Mouse (Mus musculus) intestine, embryonic 14.5 days (tissue): ENCODE results near the gene Gm42674. TPM values are rescaled to one million over a fixed set of nuclear protein-coding genes. Genes with fewer than 3 reads are reported as not detected.

Source experiments
- ATAC-seq: fragments of 200-750 bp; cut with Nextera tagmentation; replicated peaks from 2 replicates; pipeline ENCODE4 v1.8.0; 2017; ENCODE audit warnings: low read depth, moderate number of reproducible peaks, moderate TSS enrichment, moderate library complexity; ENCODE audit not compliant: low FRiP score, low TSS enrichment
- DNase-seq: peaks from one replicate; pipeline ENCODE4 v3.0.0-alpha.2; 2018; ENCODE audit warnings: low spot score
- H3K27ac ChIP-seq: fragments of 300-500 bp; sonication (generic); 2 replicates; pipeline ENCODE4 v1.5.1; 2014; ENCODE audit warnings: low read depth, mild to moderate bottlenecking, control low read depth
- H3K27me3 ChIP-seq: fragments of 300-500 bp; sonication (generic); replicated peaks from 2 replicates; pipeline ENCODE4 v1.6.1; 2014; ENCODE audit warnings: low read length, control low read depth; ENCODE audit not compliant: control insufficient read depth, insufficient read depth
- H3K36me3 ChIP-seq: fragments of 300-500 bp; sonication (generic); 2 replicates; pipeline ENCODE4 v1.6.1; 2014; ENCODE audit warnings: low read length, control low read depth; ENCODE audit not compliant: control insufficient read depth, insufficient read depth
- H3K4me1 ChIP-seq: fragments of 300-500 bp; sonication (generic); replicated peaks from 2 replicates; pipeline ENCODE4 v1.6.1; 2014; ENCODE audit warnings: low read length, control low read depth, mixed read lengths; ENCODE audit not compliant: control insufficient read depth, insufficient read depth
- H3K4me2 ChIP-seq: fragments of 300-500 bp; sonication (generic); 2 replicates; pipeline ENCODE4 v1.6.1; 2014; ENCODE audit warnings: low read length
- H3K4me3 ChIP-seq: fragments of 300-500 bp; sonication (generic); 2 replicates; pipeline ENCODE4 v1.5.1; 2014; ENCODE audit warnings: low read depth, low read length, control low read depth, mixed read lengths
- H3K9ac ChIP-seq: fragments of 300-500 bp; sonication (generic); 2 replicates; pipeline ENCODE4 v1.6.1; 2014; ENCODE audit warnings: mild to moderate bottlenecking, low read length
- H3K9me3 ChIP-seq: fragments of 300-500 bp; sonication (generic); 2 replicates; pipeline ENCODE4 v1.6.1; 2016; ENCODE audit warnings: low read length, control low read depth; ENCODE audit not compliant: control insufficient read depth
- WGBS: fragments of 180-500 bp; shearing (Covaris S2); extraction: QIAGEN DNeasy Blood & Tissue Kit; methylation state at CpG from one replicate; pipeline ENCODE4 v1.1.7; 2014; 5-methylcytosine and 5-hydroxymethylcytosine counted together
- polyA plus RNA-seq: library from polyadenylated mRNA; unstranded; fragments of >200 nt; fragmentation: Nextera tagmentation; extraction: Ambion mirVana; gene quantifications from 2 replicates; pipeline ENCODE4 v1.2.1, GENCODE M21; 2014

Gm42674 gene
- polyA plus RNA-seq, 1 experiment from 2014 or later = not detected

DNA sequence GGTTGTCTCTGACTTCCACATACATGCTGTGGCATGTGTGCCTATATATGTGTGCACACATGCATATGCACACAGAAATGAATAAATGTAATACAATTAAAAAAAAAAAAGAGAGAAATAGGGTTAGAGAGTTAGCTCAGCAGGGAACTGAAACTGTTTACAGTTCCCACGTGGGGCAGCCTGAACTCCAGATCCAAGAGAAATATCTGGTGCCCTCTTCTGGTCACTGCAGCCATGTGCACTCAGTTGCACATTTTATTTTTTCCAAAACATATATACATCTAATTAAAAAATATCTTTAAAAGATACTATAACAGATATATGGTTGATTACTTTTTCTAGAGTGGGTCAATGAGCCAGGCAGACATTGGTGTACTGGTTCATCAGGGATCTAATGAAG, 15.9 kb downstream of the Gm42674 start:
- no peak overlapping the region for H3K4me3 ChIP-seq
- ATAC-seq (no peak), DNase-seq (no peak)
- H3K36me3 ChIP-seq = no peaks in the 10 kb centered on the region
- H3K4me2 ChIP-seq = no peak overlapping the region
- H3K9me3 ChIP-seq = no peaks in the 10 kb centered on the region
- H3K27me3 ChIP-seq = no peaks in the 10 kb centered on the region
- 16% methylated on average over 1 of the region's 1 CpGs for WGBS
- H3K9ac ChIP-seq = no peak overlapping the region
- H3K27ac ChIP-seq = no peak overlapping the region
- peaks cover 7% of the 10 kb centered on the region for H3K4me1 ChIP-seq

- DNase-seq (no peak), ATAC-seq (no peak)
- Histone ChIP-seq H3K9ac (no peak overlapping the region), H3K27me3 (no peaks in the 10 kb centered on the region), H3K27ac (no peak overlapping the region), H3K4me1 (peaks cover 12% of the 10 kb centered on the region), H3K9me3 (no peaks in the 10 kb centered on the region), H3K4me2 (no peak overlapping the region), H3K4me3 (no peak overlapping the region), H3K36me3 (no peaks in the 10 kb centered on the region)
- 47% methylated on average over 7 of the region's 7 CpGs for WGBS
These were observed 19.8 kb downstream of the Gm42674 start for GRCm38 (mm10) chr3:90621552-90621951.

GRCm38 (mm10) chr3:90623435-90624071, 21.8 kb downstream of the Gm42674 start:
- 14% methylated on average over 2 of the region's 2 CpGs for WGBS
- DNase-seq (peak; percentile 86), ATAC-seq (no peak)
- H3K4me1 ChIP-seq = peaks cover 12% of the 10 kb centered on the region
- no peaks in the 10 kb centered on the region for H3K27me3 ChIP-seq
- peak overlapping the region; percentile 39; the same call in 1 of the 2 replicates for H3K27ac ChIP-seq
- no peaks in the 10 kb centered on the region for H3K9me3 ChIP-seq
- no peak overlapping the region for H3K4me2 ChIP-seq
- no peak overlapping the region for H3K4me3 ChIP-seq
- no peak overlapping the region for H3K9ac ChIP-seq
- H3K36me3 ChIP-seq = no peaks in the 10 kb centered on the region

GRCm38 (mm10) chr3:90625496-90625895, 23.8 kb downstream of the Gm42674 start:
- no peak overlapping the region for H3K4me3 ChIP-seq
- no peaks in the 10 kb centered on the region for H3K9me3 ChIP-seq
- DNase-seq (no peak), ATAC-seq (no peak)
- H3K9ac ChIP-seq = no peak overlapping the region
- H3K4me2 ChIP-seq = no peak overlapping the region
- no peaks in the 10 kb centered on the region for H3K36me3 ChIP-seq
- 75% methylated on average over 5 of the region's 5 CpGs for WGBS
- H3K27ac ChIP-seq = peak overlapping the region; percentile 69; the same call in 1 of the 2 replicates
- H3K4me1 ChIP-seq = peaks cover 12% of the 10 kb centered on the region
- no peaks in the 10 kb centered on the region for H3K27me3 ChIP-seq

DNA sequence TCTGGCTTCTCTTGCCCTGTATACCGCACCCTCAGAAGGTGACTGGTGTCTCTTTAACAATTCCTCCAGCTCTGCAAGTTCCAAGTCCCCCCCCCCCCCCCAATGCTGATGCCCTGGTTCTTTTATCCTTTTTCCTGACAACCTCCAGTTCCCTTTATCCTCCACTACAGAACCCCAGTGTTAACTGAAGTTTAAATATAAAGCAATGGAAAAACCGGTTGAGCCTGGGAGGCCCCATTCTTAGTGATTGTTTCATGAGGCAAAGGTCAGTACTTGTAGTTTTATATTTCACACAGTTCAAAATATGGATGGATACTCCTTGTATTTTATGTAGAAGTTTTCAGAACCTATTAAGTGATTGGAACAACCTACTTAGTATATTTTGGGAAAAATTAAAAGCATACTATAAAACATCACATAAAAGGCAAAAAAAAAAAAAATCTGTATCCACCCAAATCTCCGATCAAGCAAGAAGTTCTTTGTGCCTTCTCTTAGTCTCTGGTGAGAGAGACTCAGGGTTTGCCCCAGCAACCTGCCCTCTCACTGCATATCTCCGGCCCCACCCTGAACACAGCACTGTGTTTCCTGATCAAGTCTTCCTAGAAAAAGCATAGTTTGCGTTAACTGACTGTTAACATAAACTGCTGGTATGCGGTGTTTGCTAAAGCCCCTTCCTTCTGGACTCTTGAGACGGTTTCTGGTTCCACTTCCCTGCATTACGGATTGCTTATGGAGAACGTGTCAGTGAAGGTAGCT, 24.7 kb downstream of the Gm42674 start:
- Histone ChIP-seq H3K27me3 (no peaks in the 10 kb centered on the region), H3K27ac (peak overlapping the region; percentile 69), H3K9me3 (no peaks in the 10 kb centered on the region), H3K36me3 (no peaks in the 10 kb centered on the region), H3K9ac (no peak overlapping the region), H3K4me2 (peak overlapping the region; percentile 3), H3K4me1 (peaks cover 12% of the 10 kb centered on the region), H3K4me3 (no peak overlapping the region)
- DNase-seq (no peak), ATAC-seq (peak; percentile 75)
- WGBS = 33% methylated on average over 9 of the region's 9 CpGs

- no peak overlapping the region for H3K4me3 ChIP-seq
- 91% methylated on average over 5 of the region's 5 CpGs for WGBS
- H3K4me2 ChIP-seq = peak overlapping the region; percentile 3; the same call in 1 of the 2 replicates
- H3K27ac ChIP-seq = peak overlapping the region; percentile 69
- no peak for ATAC-seq
- H3K4me1 ChIP-seq = peaks cover 12% of the 10 kb centered on the region
- H3K9ac ChIP-seq = no peak overlapping the region
- H3K27me3 ChIP-seq = no peaks in the 10 kb centered on the region
- no peak for DNase-seq
- no peaks in the 10 kb centered on the region for H3K9me3 ChIP-seq
- no peaks in the 10 kb centered on the region for H3K36me3 ChIP-seq
These were observed 25.7 kb downstream of the Gm42674 start for GRCm38 (mm10) chr3:90627366-90627765.

GRCm38 (mm10) chr3:90627807-90628206, 26.1 kb downstream of the Gm42674 start:
- Histone ChIP-seq H3K4me2 (no peak overlapping the region), H3K27ac (no peak overlapping the region), H3K4me1 (peaks cover 12% of the 10 kb centered on the region), H3K9ac (no peak overlapping the region), H3K9me3 (no peaks in the 10 kb centered on the region), H3K4me3 (no peak overlapping the region), H3K36me3 (no peaks in the 10 kb centered on the region), H3K27me3 (no peaks in the 10 kb centered on the region)
- no peak for DNase-seq
- ATAC-seq = no peak
- 58% methylated on average over 4 of the region's 4 CpGs for WGBS

GRCm38 (mm10) chr3:90629298-90629697, 27.6 kb downstream of the Gm42674 start:
- H3K27me3 ChIP-seq = no peaks in the 10 kb centered on the region
- ATAC-seq = no peak
- H3K4me1 ChIP-seq = no peaks in the 10 kb centered on the region
- DNase-seq = no peak
- H3K4me3 ChIP-seq = no peak overlapping the region
- no peak overlapping the region for H3K9ac ChIP-seq
- no peaks in the 10 kb centered on the region for H3K9me3 ChIP-seq
- 88% methylated on average over 2 of the region's 2 CpGs for WGBS
- H3K4me2 ChIP-seq = no peak overlapping the region
- H3K27ac ChIP-seq = no peak overlapping the region
- no peaks in the 10 kb centered on the region for H3K36me3 ChIP-seq

DNA sequence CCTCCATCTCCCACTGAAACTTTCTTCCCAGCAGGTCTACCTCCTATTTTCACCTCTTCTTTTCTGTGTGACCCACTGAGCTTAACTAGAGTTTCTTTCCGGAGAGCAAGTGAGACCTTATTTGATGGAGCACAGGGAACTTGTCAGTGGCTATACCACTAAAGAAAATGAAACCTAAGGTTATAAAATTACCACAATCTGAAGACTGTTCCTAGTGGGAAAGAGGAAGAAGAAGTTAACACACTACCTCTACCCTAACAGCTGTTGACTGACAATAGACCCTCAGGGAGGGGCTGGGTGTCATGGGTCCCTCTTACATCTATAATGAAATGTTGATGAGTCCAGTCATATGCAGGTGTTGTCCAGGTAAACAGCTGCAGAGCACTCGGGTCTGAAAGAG, 30.3 kb downstream of the Gm42674 start:
- Histone ChIP-seq H3K9ac (no peak overlapping the region), H3K27ac (no peak overlapping the region), H3K4me2 (no peak overlapping the region), H3K27me3 (no peaks in the 10 kb centered on the region), H3K9me3 (no peaks in the 10 kb centered on the region), H3K4me1 (no peaks in the 10 kb centered on the region), H3K4me3 (no peak overlapping the region), H3K36me3 (no peaks in the 10 kb centered on the region)
- WGBS = 73% methylated on average over 2 of the region's 2 CpGs
- no peak for ATAC-seq
- DNase-seq = no peak
